Mouse (Mus musculus) heart, adult 2 months (tissue): ENCODE results near the gene Atp6v1g2. TPM values are rescaled to one million over a fixed set of nuclear protein-coding genes. Genes with fewer than 3 reads are reported as not detected.

Source experiments
- DNase-seq, 2 experiments: peaks; one replicate each; pipeline ENCODE4 v3.0.0; 2021
- H3K27ac ChIP-seq: fragments of 200-600 bp; 2 replicates; pipeline ENCODE4 v1.8.1; 2022
- H3K27me3 ChIP-seq: fragments of 200-500 bp; 2 replicates; pipeline ENCODE4 v1.6.1; 2012; ENCODE audit warnings: mild to moderate bottlenecking, low read length, inconsistent platforms, mixed read lengths; ENCODE audit not compliant: control insufficient read depth, insufficient read depth
- H3K36me3 ChIP-seq: fragments of 200-500 bp; 2 replicates; pipeline ENCODE4 v1.6.1; 2012; ENCODE audit warnings: low read length, inconsistent platforms; ENCODE audit not compliant: control insufficient read depth, insufficient read depth
- H3K4me1 ChIP-seq: fragments of 200-500 bp; 2 replicates; pipeline ENCODE4 v1.6.1; 2011; ENCODE audit warnings: low read length; ENCODE audit not compliant: control insufficient read depth, insufficient read depth
- H3K4me3 ChIP-seq: fragments of 200-600 bp; 2 replicates; pipeline ENCODE4 v1.8.1; 2022
- H3K79me2 ChIP-seq: fragments of 200-500 bp; replicated peaks from 2 replicates; pipeline ENCODE4 v1.6.1; 2012; ENCODE audit warnings: mild to moderate bottlenecking, inconsistent platforms, low read length, moderate library complexity, mixed read lengths; ENCODE audit not compliant: control insufficient read depth, insufficient read depth
- H3K9ac ChIP-seq: fragments of 200-500 bp; 2 replicates; pipeline ENCODE4 v1.6.1; 2012; ENCODE audit warnings: low read depth, mild to moderate bottlenecking, control low read depth, inconsistent platforms, low read length, mixed read lengths
- CTCF ChIP-seq: fragments of 200-600 bp; IDR thresholded peaks from 2 replicates; pipeline ENCODE4 v1.8.1; 2022; ENCODE audit warnings: antibody characterized with exemption, mild to moderate bottlenecking, moderate library complexity
- EP300 ChIP-seq: fragments of 200-500 bp; IDR thresholded peaks from 2 replicates; pipeline ENCODE4 v1.6.1; 2011; ENCODE audit warnings: low read depth, low read length, control low read depth; ENCODE audit not compliant: insufficient read depth
- POLR2A ChIP-seq: fragments of 200-500 bp; IDR thresholded peaks from 2 replicates; pipeline ENCODE4 v1.6.1; 2011; ENCODE audit warnings: mild to moderate bottlenecking, low read depth, low read length, control low read depth; ENCODE audit not compliant: insufficient read depth
- WGBS: fragments of 180-500 bp; shearing (Covaris S2); methylation state at CpG from one replicate; pipeline ENCODE4 v1.1.7; 2018; 5-methylcytosine and 5-hydroxymethylcytosine counted together
- intact Hi-C: fragments of 180-260 bp; cut with DNase I; formaldehyde crosslinking; loops from one replicate; pipeline ENCODE4 v1.15.1; 2025
- polyA plus RNA-seq: library from polyadenylated mRNA; depleted of rRNA; stranded (reverse); fragments of >200 nt; gene quantifications from 2 replicates; pipeline ENCODE4 v1.2.3, GENCODE M21; 2012
- total RNA-seq, 2 experiments: library from RNA; stranded (reverse); gene quantifications; 2 replicates each; pipeline ENCODE4 v1.2.3; 2021

Gene Atp6v1g2
- total and polyA plus RNA-seq, 3 experiments, result 3.0 to 6.4 (median 3.2) TPM

- 27% methylated on average over 1 of the region's 1 CpGs for WGBS
- intact Hi-C loops, result no loop called here
Measured at GRCm38 (mm10) chr17:35189186-35189585, 44.3 kb upstream of the Atp6v1g2 start.

DNA sequence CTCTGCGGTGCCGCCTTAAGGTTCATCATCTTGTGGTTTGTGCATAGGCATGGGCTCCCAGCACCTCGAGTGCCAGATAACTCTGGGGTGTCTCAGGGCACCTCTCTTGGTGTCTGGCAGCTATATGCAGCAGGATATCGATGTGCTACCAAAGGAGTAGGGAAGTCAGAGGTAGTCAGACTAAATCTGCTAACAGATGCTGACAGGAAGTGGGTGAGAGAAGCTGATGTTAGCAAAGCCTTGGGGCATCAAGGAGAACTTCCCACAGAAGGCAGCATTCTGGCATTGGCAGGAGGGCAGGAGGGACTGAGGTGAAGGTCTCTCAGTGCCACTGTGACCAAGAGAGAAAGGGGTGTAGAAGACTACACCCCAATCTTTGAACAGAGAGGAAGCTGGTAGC lies 43.4 kb upstream of the Atp6v1g2 start:
- TF ChIP-seq CTCF (no peak), EP300 (no peak), POLR2A (no peak)
- no peak overlapping the region for H3K4me3 ChIP-seq
- no peaks in the 10 kb centered on the region for H3K27me3 ChIP-seq
- no peaks in the 10 kb centered on the region; the same call in 1 of the 2 replicates for H3K4me1 ChIP-seq
- peak in 1 of 2 experiments; percentile 34 for DNase-seq
- intact Hi-C loops, result no loop called here
- no peaks in the 10 kb centered on the region for H3K36me3 ChIP-seq
- no peak overlapping the region; the same call in 1 of the 2 replicates for H3K27ac ChIP-seq
- H3K79me2 ChIP-seq, result no peaks in the 10 kb centered on the region
- WGBS, result 61% methylated on average over 4 of the region's 4 CpGs
- no peak overlapping the region for H3K9ac ChIP-seq

More at GRCm38 (mm10) chr17:35189186-35189585, 44.3 kb upstream of the Atp6v1g2 start:
- H3K36me3 ChIP-seq, result no peaks in the 10 kb centered on the region
- H3K4me1 ChIP-seq, result no peaks in the 10 kb centered on the region; the same call in 1 of the 2 replicates
- TF ChIP-seq CTCF, result no peak
- no peak for TF ChIP-seq EP300
- no peak for TF ChIP-seq POLR2A
- H3K9ac ChIP-seq, result no peak overlapping the region
- no peak overlapping the region; the same call in 1 of the 2 replicates for H3K27ac ChIP-seq
- DNase-seq, result peak in 1 of 2 experiments; percentile 31
- H3K79me2 ChIP-seq, result no peaks in the 10 kb centered on the region
- no peaks in the 10 kb centered on the region for H3K27me3 ChIP-seq
- no peak overlapping the region for H3K4me3 ChIP-seq

DNA sequence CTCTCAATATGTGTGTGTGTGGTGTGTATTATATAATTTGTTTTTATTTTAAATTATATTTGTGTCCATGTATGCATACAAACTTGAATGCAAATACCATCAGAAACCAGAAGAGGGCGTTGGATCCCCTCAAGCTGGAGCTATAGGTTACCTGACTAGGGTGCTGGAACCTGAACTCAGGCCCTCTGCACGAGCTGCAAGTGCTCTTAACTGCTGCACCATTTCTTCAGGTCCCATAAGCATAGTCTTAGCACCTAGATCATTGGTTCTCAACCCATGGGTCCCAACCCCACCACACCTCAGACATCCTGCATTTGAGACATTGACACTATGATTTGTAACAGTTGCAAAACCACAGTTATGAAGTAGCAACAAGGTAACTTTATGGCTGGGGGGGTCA lies 41.7 kb upstream of the Atp6v1g2 start:
- TF ChIP-seq CTCF (0 out of 2 replicates have a peak, but pooled peaks have one; percentile 11), EP300 (no peak)
- Histone ChIP-seq H3K27ac (no peak overlapping the region), H3K4me1 (peaks cover 2% of the 10 kb centered on the region), H3K79me2 (no peaks in the 10 kb centered on the region), H3K36me3 (no peaks in the 10 kb centered on the region), H3K27me3 (no peaks in the 10 kb centered on the region; the same call in 1 of the 2 replicates), H3K9ac (no peak overlapping the region), H3K4me3 (no peak overlapping the region)
- 69% methylated on average over 2 of the region's 2 CpGs for WGBS
- intact Hi-C loops, result no loop called here
- no peak for DNase-seq

- TF ChIP-seq POLR2A (no peak), CTCF (no peak), EP300 (no peak)
- Histone ChIP-seq H3K79me2 (no peaks in the 10 kb centered on the region), H3K27me3 (no peaks in the 10 kb centered on the region; the same call in 1 of the 2 replicates), H3K4me3 (no peak overlapping the region), H3K4me1 (peaks cover 2% of the 10 kb centered on the region), H3K9ac (no peak overlapping the region), H3K27ac (no peak overlapping the region), H3K36me3 (no peaks in the 10 kb centered on the region)
- intact Hi-C loops, result no loop called here
- DNase-seq, result no peak
- WGBS, result 80% methylated on average over 5 of the region's 5 CpGs
Measured at GRCm38 (mm10) chr17:35192924-35193323, 40.5 kb upstream of the Atp6v1g2 start.

DNA sequence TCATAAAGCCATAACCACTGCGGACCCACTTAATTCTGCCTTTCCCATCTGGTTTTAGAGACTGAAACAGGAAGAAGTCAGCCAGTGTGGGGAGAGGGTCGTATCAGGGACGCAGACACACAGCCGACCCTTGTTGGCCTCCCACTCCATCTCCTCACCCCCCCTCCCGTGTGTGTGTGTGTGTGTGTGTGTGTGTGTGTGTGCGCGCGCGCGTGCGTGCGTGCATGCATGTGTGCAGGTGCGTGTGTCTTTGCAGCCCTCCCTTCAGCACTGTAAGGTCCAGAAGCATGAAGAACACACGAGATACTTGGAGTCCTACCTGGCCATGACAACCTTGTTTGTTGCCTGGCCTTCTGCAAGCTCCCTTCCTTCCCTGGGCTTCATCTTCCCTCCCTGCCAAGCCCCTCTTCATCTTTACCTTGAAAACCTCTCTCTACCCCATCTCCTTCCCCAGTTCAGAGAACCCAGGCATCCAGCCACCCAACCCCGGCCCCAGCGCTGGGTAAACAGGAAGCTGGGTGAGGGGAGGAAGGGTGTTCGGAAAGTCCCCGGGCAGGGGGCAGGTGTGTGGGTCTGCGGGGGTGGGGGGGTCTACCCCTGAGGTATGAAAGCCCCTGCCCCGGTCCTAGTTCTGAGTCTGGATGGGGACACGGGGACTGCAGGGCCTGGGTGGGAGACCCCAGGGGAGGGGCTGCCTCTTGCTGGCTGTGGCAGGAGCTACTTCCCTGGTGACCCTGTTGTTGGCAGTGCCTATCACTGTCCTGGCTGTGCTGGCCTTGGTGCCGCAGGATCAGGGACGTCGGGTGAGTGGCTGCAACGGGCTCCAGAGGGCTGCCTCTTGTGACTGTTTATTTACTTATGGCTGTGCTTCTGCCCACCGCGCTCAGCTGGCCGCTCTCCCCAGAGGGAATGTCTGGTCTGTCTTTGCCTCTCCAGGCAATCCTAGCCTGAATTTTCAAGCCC lies 39.3 kb upstream of the Atp6v1g2 start, which contains the start of gene Ltb:
TSS of gene Ltb (plus strand) at position 559 of the 963 bp plus-strand sequence.
- H3K4me3 ChIP-seq, result peak within 1 kb of the TSS; percentile 60
- H3K4me1 ChIP-seq, result peaks cover 2% of the 10 kb centered on the region
- no peak within 1 kb of the TSS; the same call in 1 of the 2 replicates for H3K27ac ChIP-seq
- intact Hi-C loops, result no loop called here
- no peaks in the 10 kb centered on the region for H3K79me2 ChIP-seq
- 58% methylated on average over 27 of the region's 28 CpGs for WGBS
- H3K9ac ChIP-seq, result no peak within 1 kb of the TSS; the same call in 1 of the 2 replicates
- H3K36me3 ChIP-seq, result no peaks in the 10 kb centered on the region
- no peak for TF ChIP-seq CTCF
- no peak for TF ChIP-seq POLR2A
- no peak for TF ChIP-seq EP300
- peak in 1 of 2 experiments; percentile 65 for DNase-seq
- no peaks in the 10 kb centered on the region; the same call in 1 of the 2 replicates for H3K27me3 ChIP-seq
